Mouse (Mus musculus) heart, postnatal 0 days (tissue): ENCODE data around the gene Dlg2. TPM values are rescaled to one million over a fixed set of nuclear protein-coding genes. Genes with fewer than 3 reads are reported as not detected.

Source experiments
- ATAC-seq: fragments of 200-750 bp; cut with Nextera tagmentation; 2 replicates; pipeline ENCODE4 v1.8.0; 2017; ENCODE audit warnings: low read depth, moderate number of reproducible peaks, moderate library complexity; ENCODE audit not compliant: insufficient read depth
- DNase-seq: peaks from one replicate; pipeline ENCODE4 v3.0.0-alpha.2; 2016; ENCODE audit warnings: low spot score
- H3K27ac ChIP-seq: fragments of 300-500 bp; sonication (generic); 2 replicates; pipeline ENCODE4 v1.5.1; 2014; ENCODE audit warnings: low read depth, mild to moderate bottlenecking
- H3K27me3 ChIP-seq: fragments of 300-500 bp; sonication (generic); 2 replicates; pipeline ENCODE4 v1.6.1; 2014; ENCODE audit warnings: low read length, mixed read lengths; ENCODE audit not compliant: control insufficient read depth, insufficient read depth
- H3K36me3 ChIP-seq: fragments of 300-500 bp; sonication (generic); replicated peaks from 2 replicates; pipeline ENCODE4 v1.6.1; 2014; ENCODE audit warnings: low read length, mixed read lengths; ENCODE audit not compliant: control insufficient read depth, insufficient read depth
- H3K4me1 ChIP-seq: fragments of 300-500 bp; sonication (generic); 2 replicates; pipeline ENCODE4 v1.6.1; 2014; ENCODE audit warnings: antibody characterized with exemption; ENCODE audit not compliant: control insufficient read depth, insufficient read depth
- H3K4me2 ChIP-seq: fragments of 300-500 bp; sonication (generic); 2 replicates; pipeline ENCODE4 v1.6.1; 2014; ENCODE audit warnings: low read depth, mild to moderate bottlenecking, low read length, moderate library complexity
- H3K4me3 ChIP-seq: fragments of 300-500 bp; sonication (generic); 2 replicates; pipeline ENCODE4 v1.5.1; 2014; ENCODE audit warnings: low read depth, low read length
- H3K9ac ChIP-seq: fragments of 300-500 bp; sonication (generic); replicated peaks from 2 replicates; pipeline ENCODE4 v1.6.1; 2014; ENCODE audit warnings: low read depth, low read length, mixed read lengths
- H3K9me3 ChIP-seq: fragments of 300-500 bp; sonication (generic); replicated peaks from 2 replicates; pipeline ENCODE4 v1.6.1; 2016; ENCODE audit warnings: low read length; ENCODE audit not compliant: control insufficient read depth
- CTCF ChIP-seq: IDR thresholded peaks from 2 replicates; pipeline ENCODE4 v1.5.1; 2016; ENCODE audit warnings: antibody characterized with exemption, control low read depth, low read depth
- EP300 ChIP-seq: IDR thresholded peaks from 2 replicates; pipeline ENCODE4 v1.6.1; 2016; ENCODE audit warnings: antibody characterized with exemption, low read depth
- WGBS: fragments of 180-500 bp; shearing (Covaris S2); extraction: QIAGEN DNeasy Blood & Tissue Kit; methylation state at CpG from one replicate; pipeline ENCODE4 v1.1.7; 2014; 5-methylcytosine and 5-hydroxymethylcytosine counted together
- polyA plus RNA-seq: library from polyadenylated mRNA; unstranded; fragments of >200 nt; fragmentation: Nextera tagmentation; extraction: Ambion mirVana; gene quantifications from 2 replicates; pipeline ENCODE4 v1.2.1, GENCODE M21; 2015
- total RNA-seq: library from RNA; depleted of rRNA; stranded (reverse); fragments of >200 nt; gene quantifications from 2 replicates; pipeline ENCODE4 v1.2.3, GENCODE M21; 2014; ENCODE audit warnings: low replicate concordance

Gene Dlg2
- total and polyA plus RNA-seq, 2 experiments from 2014 or later, result 1.3 to 2.3 TPM

DNA sequence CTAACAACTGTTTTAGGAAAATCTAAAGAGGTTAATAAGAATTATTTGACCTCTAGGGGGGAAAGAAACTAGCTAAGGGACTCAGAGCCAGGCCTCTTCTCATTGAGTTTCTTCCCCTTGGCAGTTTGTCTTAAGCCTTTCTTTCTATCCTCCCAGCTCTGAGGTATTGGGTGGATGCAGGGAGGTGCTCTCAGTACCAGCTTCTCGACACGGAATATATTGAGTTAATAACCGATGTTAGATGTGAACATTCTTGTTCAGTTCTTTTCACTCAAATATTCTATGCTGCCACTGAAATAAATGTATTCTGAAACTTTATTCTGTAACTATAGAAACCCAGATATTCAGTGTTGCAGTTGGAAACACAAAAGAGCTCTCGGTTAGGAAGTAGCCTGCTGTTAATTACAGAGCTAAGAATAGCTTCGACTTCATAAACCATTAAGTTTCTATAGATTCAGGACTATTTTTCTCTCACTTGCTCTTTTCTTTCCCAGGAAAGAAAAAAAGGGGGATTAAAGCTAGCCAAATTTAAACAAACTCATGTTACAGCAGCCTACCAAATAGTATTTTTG, 1907.5 kb downstream of the Dlg2 start:
- Histone ChIP-seq H3K9me3 (no peaks in the 10 kb centered on the region), H3K9ac (no peak overlapping the region), H3K4me3 (no peak overlapping the region), H3K27me3 (no peaks in the 10 kb centered on the region), H3K4me2 (no peak overlapping the region), H3K27ac (no peak overlapping the region), H3K36me3 (no peaks in the 10 kb centered on the region), H3K4me1 (no peaks in the 10 kb centered on the region)
- no peak for DNase-seq
- no peak for ATAC-seq
- no peak for TF ChIP-seq EP300
- no peak for TF ChIP-seq CTCF
- WGBS, result 73% methylated on average over 5 of the region's 5 CpGs

DNA sequence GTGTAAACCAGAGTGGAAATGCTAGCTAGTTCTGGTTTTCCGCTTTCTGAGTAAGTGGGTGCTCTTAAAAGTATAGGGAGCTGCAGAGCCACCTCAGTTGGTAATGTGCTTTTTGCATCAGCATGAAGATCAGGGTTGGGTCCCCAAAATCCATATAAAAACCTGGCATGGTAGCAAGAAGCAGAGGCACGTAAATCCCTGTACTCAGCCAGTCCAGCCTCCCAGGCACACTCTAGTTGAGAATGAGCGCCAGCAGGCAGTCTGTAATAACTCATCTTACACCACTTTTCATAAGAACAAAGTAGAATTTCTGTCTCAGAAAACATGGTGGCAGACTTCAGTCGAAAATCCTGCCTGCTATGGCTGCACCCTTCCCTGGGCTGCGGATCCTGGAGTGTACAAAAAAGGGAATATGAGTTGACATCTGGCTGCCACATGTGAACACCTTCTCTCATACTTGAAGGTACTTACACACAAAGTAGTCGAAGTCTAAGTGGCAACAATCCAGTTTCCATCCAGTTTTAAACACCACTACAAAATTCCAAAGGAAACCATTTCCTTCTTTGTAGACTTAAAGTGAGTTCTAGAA, 1915.7 kb downstream of the Dlg2 start:
- 78% methylated on average over 6 of the region's 6 CpGs for WGBS
- no peak overlapping the region for H3K27ac ChIP-seq
- ATAC-seq, result no peak

DNA sequence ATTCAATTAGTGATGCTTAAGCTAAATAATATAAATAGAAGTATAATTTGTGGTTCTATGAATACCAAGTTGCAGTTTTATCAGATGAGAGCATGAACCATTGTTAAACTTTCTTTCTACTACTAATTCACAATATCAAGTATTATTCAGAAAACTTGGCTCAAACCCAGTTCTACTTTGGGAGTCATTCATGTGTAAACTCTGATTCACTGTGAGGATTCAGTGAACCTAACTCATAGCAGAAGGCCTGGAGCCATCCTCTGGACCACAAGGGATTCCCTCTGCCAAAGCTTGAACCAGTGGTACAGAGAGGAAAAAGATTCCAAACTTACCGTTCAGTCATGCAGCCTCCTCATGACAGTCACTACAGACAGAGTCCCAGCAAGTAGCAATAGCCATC, 1920.3 kb downstream of the Dlg2 start:
- ATAC-seq, result no peak
- no peak for TF ChIP-seq CTCF
- TF ChIP-seq EP300, result no peak
- DNase-seq, result no peak
- WGBS, result 82% methylated on average over 1 of the region's 1 CpGs
- no peak overlapping the region for H3K9ac ChIP-seq
- H3K4me1 ChIP-seq, result no peaks in the 10 kb centered on the region
- no peaks in the 10 kb centered on the region for H3K36me3 ChIP-seq
- H3K4me3 ChIP-seq, result no peak overlapping the region
- H3K4me2 ChIP-seq, result no peak overlapping the region
- H3K27me3 ChIP-seq, result no peaks in the 10 kb centered on the region
- H3K27ac ChIP-seq, result no peak overlapping the region
- H3K9me3 ChIP-seq, result no peaks in the 10 kb centered on the region

More for the DNA sequence above, 1915.7 kb downstream of the Dlg2 start:
- no peak overlapping the region for H3K4me2 ChIP-seq
- no peak overlapping the region for H3K4me3 ChIP-seq
- no peak overlapping the region for H3K9ac ChIP-seq
- no peak for DNase-seq
- H3K36me3 ChIP-seq, result no peaks in the 10 kb centered on the region
- no peaks in the 10 kb centered on the region for H3K4me1 ChIP-seq
- TF ChIP-seq EP300, result no peak
- TF ChIP-seq CTCF, result no peak
- H3K9me3 ChIP-seq, result no peaks in the 10 kb centered on the region
- no peaks in the 10 kb centered on the region for H3K27me3 ChIP-seq

DNA sequence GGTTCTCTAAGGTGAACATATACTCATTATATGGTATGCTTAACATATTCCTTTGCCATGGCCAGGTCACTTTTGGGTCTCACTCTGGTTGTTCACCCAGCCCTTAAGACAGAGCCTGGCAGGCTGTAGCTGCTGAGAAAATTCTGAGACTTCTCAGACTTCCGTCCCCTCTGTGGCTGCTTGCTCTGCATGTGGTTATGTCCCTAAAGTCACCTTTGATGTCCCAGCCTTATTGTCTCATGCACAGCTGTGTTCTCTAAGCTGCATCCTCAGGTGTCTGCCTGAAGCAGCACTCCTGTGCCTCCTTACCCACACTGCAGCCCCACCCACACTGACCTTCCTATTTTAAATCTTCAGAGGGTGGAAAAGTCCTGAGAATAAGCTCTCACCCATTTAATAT, 1922.4 kb downstream of the Dlg2 start:
- no peaks in the 10 kb centered on the region for H3K27me3 ChIP-seq
- H3K4me1 ChIP-seq, result no peaks in the 10 kb centered on the region
- no peak overlapping the region for H3K9ac ChIP-seq
- H3K27ac ChIP-seq, result no peak overlapping the region
- ATAC-seq (no peak), DNase-seq (no peak)
- WGBS, result 72% methylated on average over 1 of the region's 1 CpGs
- no peaks in the 10 kb centered on the region for H3K36me3 ChIP-seq
- no peak overlapping the region for H3K4me3 ChIP-seq
- no peak overlapping the region for H3K4me2 ChIP-seq
- H3K9me3 ChIP-seq, result no peaks in the 10 kb centered on the region
- no peak for TF ChIP-seq EP300
- no peak for TF ChIP-seq CTCF

DNA sequence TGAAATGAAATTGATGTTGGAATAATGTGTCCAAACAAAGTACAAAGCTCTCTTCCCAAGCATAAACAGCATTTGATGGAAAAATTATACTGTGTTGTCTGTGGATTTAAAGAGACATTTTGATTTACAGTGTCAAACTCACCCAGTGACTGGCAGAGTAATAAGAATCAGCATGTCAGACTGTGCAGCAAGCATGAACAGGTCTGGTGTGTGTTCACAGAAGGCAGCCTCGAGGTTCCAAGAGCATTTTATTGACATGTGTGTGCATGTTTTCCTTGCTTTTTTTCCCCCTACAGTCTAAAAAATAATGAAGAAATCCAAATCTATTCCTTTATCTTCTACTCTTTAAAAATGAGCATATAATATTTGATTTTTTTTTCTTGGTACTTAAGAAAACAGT, 1924.1 kb downstream of the Dlg2 start:
- no peak for ATAC-seq
- no peak overlapping the region for H3K27ac ChIP-seq
- no peaks in the 10 kb centered on the region for H3K9me3 ChIP-seq
- no peaks in the 10 kb centered on the region for H3K4me1 ChIP-seq
- TF ChIP-seq CTCF, result no peak
- no peak for TF ChIP-seq EP300
- DNase-seq, result no peak
- no peak overlapping the region for H3K4me3 ChIP-seq
- 38% methylated on average over 1 of the region's 1 CpGs for WGBS
- H3K36me3 ChIP-seq, result no peaks in the 10 kb centered on the region
- no peak overlapping the region for H3K9ac ChIP-seq
- H3K27me3 ChIP-seq, result no peaks in the 10 kb centered on the region
- H3K4me2 ChIP-seq, result no peak overlapping the region

DNA sequence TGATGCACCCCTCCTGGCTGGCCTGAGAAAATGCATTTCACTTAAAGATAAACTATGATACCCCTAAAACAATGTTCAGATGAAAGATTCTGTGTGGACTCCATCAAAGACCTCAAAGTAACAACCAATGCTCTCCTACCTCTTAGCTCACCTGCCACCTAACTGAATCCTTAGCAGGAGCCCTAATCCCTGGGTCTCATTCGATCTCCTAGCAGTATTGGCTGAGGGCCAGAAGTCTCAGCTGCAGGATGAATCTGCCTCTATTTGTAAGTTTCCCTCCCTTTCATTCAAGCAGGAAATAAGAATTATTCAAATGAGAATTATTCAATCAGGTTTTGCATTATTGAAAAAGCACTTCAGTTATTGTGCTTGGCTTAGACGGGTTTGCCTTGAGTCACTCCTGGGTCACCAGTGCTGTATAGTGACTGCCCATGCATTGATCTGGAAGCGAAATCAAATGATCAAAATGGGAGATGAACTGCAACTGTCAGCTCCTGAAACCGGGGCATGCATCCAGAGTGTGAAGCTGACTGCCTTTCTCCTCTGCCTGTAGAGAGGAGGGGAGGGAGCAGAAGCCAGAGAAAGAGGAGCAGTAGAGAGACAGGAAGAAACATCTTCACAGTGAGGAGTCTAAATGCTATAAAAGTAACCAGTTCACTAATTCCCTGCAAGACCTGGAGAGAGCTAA, 1924.7 kb downstream of the Dlg2 start:
- no peaks in the 10 kb centered on the region for H3K9me3 ChIP-seq
- no peaks in the 10 kb centered on the region for H3K4me1 ChIP-seq
- DNase-seq (no peak), ATAC-seq (no peak)
- no peak overlapping the region for H3K4me3 ChIP-seq
- H3K36me3 ChIP-seq, result no peaks in the 10 kb centered on the region
- no peak overlapping the region for H3K4me2 ChIP-seq
- no peak overlapping the region for H3K9ac ChIP-seq
- H3K27me3 ChIP-seq, result no peaks in the 10 kb centered on the region
- H3K27ac ChIP-seq, result no peak overlapping the region
- WGBS, result 55% methylated on average over 4 of the region's 4 CpGs
- TF ChIP-seq EP300 (no peak), CTCF (no peak)
